Mouse (Mus musculus) MEL (cell line): ENCODE results near the gene Ccdc71. TPM values are rescaled to one million over a fixed set of nuclear protein-coding genes. Genes with fewer than 3 reads are reported as not detected.
A peak's percentile ranks its signal among the peaks of the same experiment; 100 is the strongest.

ENCODE experiments used
- DNase-seq: peaks from one replicate; pipeline ENCODE4 v3.0.0; 2011; ENCODE audit warnings: low read depth, low spot score
- H3K27ac ChIP-seq: 2 replicates; pipeline ENCODE4 v1.5.1; 2012; ENCODE audit warnings: low read depth, mild to moderate bottlenecking, control low read depth, low read length, moderate library complexity; ENCODE audit not compliant: control insufficient read depth
- H3K27me3 ChIP-seq, 2 experiments: fragments of 150-350 bp in 1 of 2; sonication (generic) in 1 of 2; 2 replicates each; pipeline ENCODE4 v1.6.1; 2012; ENCODE audit warnings: low read length in 2 of 2, mild to moderate bottlenecking in 2 of 2, improper control_type of control experiment in 1 of 2, moderate library complexity in 1 of 2; ENCODE audit not compliant: insufficient read depth in 2 of 2, control insufficient read depth in 1 of 2
- H3K36me3 ChIP-seq, 2 experiments: 2 replicates each; pipeline ENCODE4 v1.6.1; 2012 to 2014; ENCODE audit warnings: low read length in 2 of 2, improper control_type of control experiment in 1 of 2, inconsistent platforms in 1 of 2, mild to moderate bottlenecking in 1 of 2; ENCODE audit not compliant: insufficient read depth in 2 of 2, control insufficient read depth in 1 of 2
- H3K4me1 ChIP-seq, 2 experiments: fragments of 150-350 bp in 1 of 2; sonication (generic) in 1 of 2; 2 replicates each; pipeline ENCODE4 v1.6.1; 2012; ENCODE audit warnings: low read length in 2 of 2, improper control_type of control experiment in 1 of 2, mild to moderate bottlenecking in 1 of 2; ENCODE audit not compliant: insufficient read depth in 2 of 2, control insufficient read depth in 1 of 2
- H3K4me3 ChIP-seq, 2 experiments: fragments of 150-350 bp in 1 of 2; sonication (generic) in 1 of 2; 2 replicates each; pipeline ENCODE4 v1.5.1; 2012; ENCODE audit warnings: low read depth in 2 of 2, low read length in 2 of 2, mild to moderate bottlenecking in 2 of 2, moderate library complexity in 2 of 2, control low read depth in 1 of 2, improper control_type of control experiment in 1 of 2; ENCODE audit not compliant: control insufficient read depth in 1 of 2, insufficient read depth in 1 of 2
- H3K79me2 ChIP-seq: 2 replicates; pipeline ENCODE4 v1.6.1; 2012; ENCODE audit warnings: mild to moderate bottlenecking, low read length, moderate library complexity; ENCODE audit not compliant: control insufficient read depth, poor library complexity, insufficient read depth
- H3K9ac ChIP-seq: 2 replicates; pipeline ENCODE4 v1.6.1; 2012; ENCODE audit warnings: low read depth, mild to moderate bottlenecking, control low read depth, low read length, moderate library complexity; ENCODE audit not compliant: control insufficient read depth, poor library complexity, severe bottlenecking
- H3K9me3 ChIP-seq: fragments of 150-350 bp; sonication (generic); replicated peaks from 2 replicates; pipeline ENCODE4 v1.6.1; 2012; ENCODE audit warnings: mild to moderate bottlenecking, low read length, improper control_type of control experiment, moderate library complexity; ENCODE audit not compliant: insufficient read depth
- BHLHE40 ChIP-seq: IDR thresholded peaks from 2 replicates; pipeline ENCODE4 v1.6.1; 2012; ENCODE audit warnings: low read depth, mild to moderate bottlenecking, inconsistent platforms, low read length, improper control_type of control experiment, borderline replicate concordance
- CHD1 ChIP-seq: IDR thresholded peaks from 2 replicates; pipeline ENCODE4 v1.6.1; 2012; ENCODE audit warnings: low read depth, mild to moderate bottlenecking, inconsistent platforms, low read length, improper control_type of control experiment
- CHD2 ChIP-seq: IDR thresholded peaks from 2 replicates; pipeline ENCODE4 v1.6.1; 2011; ENCODE audit warnings: low read length, improper control_type of control experiment
- E2F4 ChIP-seq: IDR thresholded peaks from 2 replicates; pipeline ENCODE4 v1.6.1; 2011; ENCODE audit warnings: low read depth, low read length, improper control_type of control experiment, borderline replicate concordance
- ELF1 ChIP-seq: IDR thresholded peaks from 2 replicates; pipeline ENCODE4 v1.6.1; 2014; ENCODE audit warnings: low read depth, mild to moderate bottlenecking, inconsistent platforms, low read length, improper control_type of control experiment, moderate library complexity
- ETS1 ChIP-seq: IDR thresholded peaks from 2 replicates; pipeline ENCODE4 v1.6.1; 2012; ENCODE audit warnings: low read depth, mild to moderate bottlenecking, inconsistent platforms, low read length, improper control_type of control experiment, moderate library complexity
- GATA1 ChIP-seq: IDR thresholded peaks from 2 replicates; pipeline ENCODE4 v1.6.1; 2011; ENCODE audit warnings: low read depth, low read length, improper control_type of control experiment
- HCFC1 ChIP-seq: IDR thresholded peaks from 2 replicates; pipeline ENCODE4 v1.6.1; 2012; ENCODE audit warnings: low read depth, mild to moderate bottlenecking, inconsistent platforms, low read length, improper control_type of control experiment, moderate library complexity
- JUND ChIP-seq: IDR thresholded peaks from 2 replicates; pipeline ENCODE4 v1.6.1; 2011; ENCODE audit warnings: low read depth, mild to moderate bottlenecking, improper control_type of control experiment, low read length
- KAT2A ChIP-seq: conservative IDR thresholded peaks from 2 replicates; pipeline ENCODE4 v1.6.1; 2012; ENCODE audit warnings: low read depth, low read length, improper control_type of control experiment, inconsistent platforms
- MAZ ChIP-seq: IDR thresholded peaks from 2 replicates; pipeline ENCODE4 v1.6.1; 2012; ENCODE audit warnings: low read depth, mild to moderate bottlenecking, inconsistent platforms, low read length, improper control_type of control experiment
- MYB ChIP-seq: IDR thresholded peaks from 2 replicates; pipeline ENCODE4 v1.6.1; 2011; ENCODE audit warnings: mild to moderate bottlenecking, low read depth, low read length, improper control_type of control experiment
- MYC ChIP-seq: IDR thresholded peaks from 2 replicates; pipeline ENCODE4 v1.6.1; 2011; ENCODE audit warnings: low read depth, mild to moderate bottlenecking, low read length, improper control_type of control experiment, moderate library complexity
- POLR2A ChIP-seq, 2 experiments: IDR thresholded peaks; 2 replicates each; pipeline ENCODE4 v1.6.1; 2011 to 2012; ENCODE audit warnings: low read length in 2 of 2, mild to moderate bottlenecking in 2 of 2, control low read depth in 1 of 2, improper control_type of control experiment in 1 of 2, low read depth in 1 of 2, moderate library complexity in 1 of 2; ENCODE audit not compliant: control insufficient read depth in 1 of 2, insufficient read depth in 1 of 2, poor library complexity in 1 of 2
- POLR2AphosphoS2 ChIP-seq: IDR thresholded peaks from 2 replicates; pipeline ENCODE4 v1.6.1; 2011; ENCODE audit warnings: low read length, improper control_type of control experiment
- POLR2AphosphoS5 ChIP-seq: IDR thresholded peaks from 2 replicates; pipeline ENCODE4 v1.6.1; 2012; ENCODE audit warnings: low read depth, borderline replicate concordance, mild to moderate bottlenecking, inconsistent platforms, low read length, moderate library complexity, mixed read lengths
- RAD21 ChIP-seq: IDR thresholded peaks from 2 replicates; pipeline ENCODE4 v1.6.1; 2011; ENCODE audit warnings: mild to moderate bottlenecking, low read depth, low read length, improper control_type of control experiment
- RCOR1 ChIP-seq: IDR thresholded peaks from 2 replicates; pipeline ENCODE4 v1.6.1; 2012; ENCODE audit warnings: low read depth, mild to moderate bottlenecking, inconsistent platforms, low read length, improper control_type of control experiment
- SMC3 ChIP-seq: IDR thresholded peaks from 2 replicates; pipeline ENCODE4 v1.6.1; 2011; ENCODE audit warnings: low read depth, low read length, improper control_type of control experiment
- TCF12 ChIP-seq: IDR thresholded peaks from 2 replicates; pipeline ENCODE4 v1.6.1; 2014; ENCODE audit warnings: low read depth, mild to moderate bottlenecking, inconsistent platforms, low read length, improper control_type of control experiment, moderate library complexity
- UBTF ChIP-seq: IDR thresholded peaks from 2 replicates; pipeline ENCODE4 v1.6.1; 2012; ENCODE audit warnings: low read depth, mild to moderate bottlenecking, inconsistent platforms, low read length, improper control_type of control experiment, moderate library complexity, borderline replicate concordance; ENCODE audit not compliant: insufficient read depth
- USF2 ChIP-seq, 2 experiments: IDR thresholded peaks; 2 replicates each; pipeline ENCODE4 v1.6.1; 2011 to 2012; ENCODE audit warnings: improper control_type of control experiment in 2 of 2, low read length in 2 of 2, borderline replicate concordance in 1 of 2, inconsistent platforms in 1 of 2, low read depth in 1 of 2, mild to moderate bottlenecking in 1 of 2; ENCODE audit not compliant: insufficient read depth in 1 of 2
- ZKSCAN1 ChIP-seq: IDR thresholded peaks from 2 replicates; pipeline ENCODE4 v1.6.1; 2012; ENCODE audit warnings: low read depth, mild to moderate bottlenecking, inconsistent platforms, low read length, improper control_type of control experiment, moderate library complexity
- polyA plus RNA-seq, 2 experiments: library from polyadenylated mRNA; stranded (reverse) in 1 of 2; unstranded in 1 of 2; fragments of >175 nt in 1 of 2; fragments of >200 nt in 1 of 2; gene quantifications; 2 replicates each; pipeline versions ENCODE4 v1.2.1 to v1.2.4; 2012; ENCODE audit warnings: low replicate concordance in 2 of 2, low read depth in 1 of 2; ENCODE audit not compliant: insufficient read length in 2 of 2, insufficient read depth in 1 of 2, missing spikeins in 1 of 2
- total RNA-seq: library from RNA; depleted of rRNA; stranded (reverse); fragments of 300-350 nt; gene quantifications from 2 replicates; pipeline ENCODE4 v1.2.3, GENCODE M21; 2012

Gene Ccdc71
- total and polyA plus RNA-seq, 3 experiments: 23.1 to 39.9 TPM; not detected in 1

GRCm38 (mm10) chr9:108491286-108491580 lies 30.9 kb downstream of the Ccdc71 start:
- peak overlapping the region; percentile 92 to 93 for H3K4me3 ChIP-seq
- H3K36me3 ChIP-seq: peaks cover 5 to 17% of the 10 kb centered on the region in 2 experiments; a peak in 3 of 4 replicates
- no peaks in the 10 kb centered on the region for H3K27me3 ChIP-seq
- H3K9me3 ChIP-seq: no peaks in the 10 kb centered on the region
- peak overlapping the region; percentile 91 for H3K27ac ChIP-seq
- TF ChIP-seq GATA1 (peak; percentile 2; the same call in 1 of the 2 replicates), USF2 (IDR thresholded peaks at IDR 0.05; ENCODE audit: borderline replicate concordance in 1 of 2, insufficient read depth in 1 of 2, low read depth in 1 of 2, low read length in 2 of 2) (no peak)
- peaks cover 4 to 9% of the 10 kb centered on the region in 2 experiments for H3K4me1 ChIP-seq
- DNase-seq: no peak
- H3K79me2 ChIP-seq: peaks cover 23% of the 10 kb centered on the region
- peak overlapping the region; percentile 95 for H3K9ac ChIP-seq

GRCm38 (mm10) chr9:108492043-108492750 lies 31.9 kb downstream of the Ccdc71 start:
- DNase-seq: peak; percentile 31
- H3K4me3 ChIP-seq: peak overlapping the region; percentile 92 to 93

GRCm38 (mm10) chr9:108493246-108493645 lies 32.9 kb downstream of the Ccdc71 start:
- DNase-seq: no peak
- Histone ChIP-seq H3K36me3 (peaks cover 5 to 25% of the 10 kb centered on the region in 2 experiments; a peak in 3 of 4 replicates), H3K9me3 (no peaks in the 10 kb centered on the region), H3K27ac (no peak overlapping the region), H3K9ac (no peak overlapping the region), H3K79me2 (peaks cover 23% of the 10 kb centered on the region), H3K27me3 (no peaks in the 10 kb centered on the region), H3K4me1 (peaks cover 4 to 9% of the 10 kb centered on the region in 2 experiments), H3K4me3 (no peak overlapping the region)
- TF ChIP-seq POLR2AphosphoS5: no peak
- TF ChIP-seq TCF12: no peak
- no peak for TF ChIP-seq MYB
- TF ChIP-seq RCOR1: no peak
- no peak for TF ChIP-seq POLR2A (IDR thresholded peaks at IDR 0.05; ENCODE audit: control insufficient read depth in 1 of 2, insufficient read depth in 1 of 2, low read depth in 1 of 2, low read length in 2 of 2, poor library complexity in 1 of 2)
- no peak for TF ChIP-seq JUND
- TF ChIP-seq UBTF: no peak
- no peak for TF ChIP-seq ETS1
- no peak for TF ChIP-seq CHD1
- TF ChIP-seq ZKSCAN1: no peak
- no peak for TF ChIP-seq HCFC1
- TF ChIP-seq BHLHE40: no peak
- TF ChIP-seq CHD2: no peak

More at GRCm38 (mm10) chr9:108492043-108492750, 31.9 kb downstream of the Ccdc71 start:
- no peaks in the 10 kb centered on the region for H3K27me3 ChIP-seq
- no peak for TF ChIP-seq MYB
- TF ChIP-seq SMC3: no peak
- no peak for TF ChIP-seq POLR2AphosphoS2
- no peak for TF ChIP-seq RAD21
- TF ChIP-seq TCF12: no peak
- TF ChIP-seq MYC: no peak
- no peak for TF ChIP-seq E2F4
- TF ChIP-seq KAT2A: no peak
- TF ChIP-seq POLR2AphosphoS5: no peak
- no peak for TF ChIP-seq MAZ
- no peak for TF ChIP-seq ELF1
- H3K9ac ChIP-seq: peak overlapping the region; percentile 95
- H3K9me3 ChIP-seq: no peaks in the 10 kb centered on the region
- peaks cover 4 to 9% of the 10 kb centered on the region in 2 experiments for H3K4me1 ChIP-seq
- H3K79me2 ChIP-seq: peaks cover 23% of the 10 kb centered on the region
- no peak overlapping the region for H3K27ac ChIP-seq
- peaks cover 5 to 21% of the 10 kb centered on the region in 2 experiments; a peak in 3 of 4 replicates for H3K36me3 ChIP-seq
